Mouse (Mus musculus): ENCODE data around the gene Lrp6.

- TF ChIP-seq CTCF (IDR thresholded peaks at IDR 0.05; ENCODE audit: low read depth, low read length) (no peak), POLR2A (IDR thresholded peaks at IDR 0.05; ENCODE audit: borderline replicate concordance, low read depth, low read length) (no peak)
These were observed 2.2 kb downstream of the Lrp6 start for GRCm38 (mm10) chr6:134564539-134564938.

Data from bone marrow macrophage, adult 2 months (primary cell).